Comparison of ENCODE assay signal across 17 mouse cellular contexts in genomic region chr17:84264305-84264704, GRCm38 (mm10).
A peak's percentile ranks its signal among the peaks of the same experiment; 100 is the strongest.
DNase-seq lines count a peak whose midpoint lies in the region; ATAC-seq and TF ChIP-seq lines count a peak whose summit lies in the region.
"Had no signal": no experiment of that assay in that cellular context is flagged by ENCODE, and none has a peak within 500 bp of the region (broad histone marks: within the 10 kb centered on the region; RNA-seq: fewer than 3 reads in every experiment).

No protein-coding gene starts in this region.

- 0 out of 2 replicates have a peak, but pooled peaks have one; percentile 12 for ATAC-seq in heart, embryonic 11.5 days (replicated peaks; ENCODE audit: insufficient number of reproducible peaks, low FRiP score, low TSS enrichment)
- no peak for ATAC-seq in lung, embryonic 14.5 days (ENCODE audit: insufficient read depth)
- no peak for ATAC-seq in embryonic facial prominence, embryonic 15.5 days (ENCODE audit: insufficient number of reproducible peaks, low FRiP score, low TSS enrichment, low read depth)
- no peak for ATAC-seq in stomach, embryonic 16.5 days (ENCODE audit: insufficient read depth, low FRiP score)
- no peak for ATAC-seq in CD4-positive, CD25-positive, alpha-beta regulatory T cell, adult 4 months
- ATAC-seq: forebrain, embryonic 15.5 days; inflammation-experienced regulatory T-cells, adult 6 months had no signal

- H3K9me3 ChIP-seq in heart, embryonic 11.5 days (replicated peaks; ENCODE audit: control insufficient read depth, low read length): no peaks in the 10 kb centered on the region
- no peaks in the 10 kb centered on the region for H3K9me3 ChIP-seq in lung, embryonic 14.5 days (ENCODE audit: low read depth, low read length)
- no peaks in the 10 kb centered on the region for H3K9me3 ChIP-seq in embryonic facial prominence, embryonic 15.5 days (replicated peaks)
- H3K9me3 ChIP-seq in stomach, embryonic 16.5 days (replicated peaks; ENCODE audit: control insufficient read depth, low read length): no peaks in the 10 kb centered on the region
- H3K9me3 ChIP-seq: forebrain, embryonic 15.5 days; megakaryocyte, embryonic 14.5 days; neural tube, embryonic 15.5 days had no signal

- TF ChIP-seq CTCF in lung, embryonic 14.5 days (IDR thresholded peaks at IDR 0.05; ENCODE audit: low read depth): no peak

- no peak for DNase-seq in heart, postnatal 14 days
- DNase-seq in lung, embryonic 14.5 days: no peak
- DNase-seq in lung, adult 18-20 months: no peak
- DNase-seq: cerebellum, adult 9-11 months; right cerebral cortex, postnatal 14 days; thymus, postnatal 36 days had no signal

- H3K4me1 ChIP-seq in heart, embryonic 11.5 days (ENCODE audit: control insufficient read depth, insufficient read depth, low read length): peaks cover 25% of the 10 kb centered on the region
- H3K4me1 ChIP-seq in lung, embryonic 14.5 days (ENCODE audit: insufficient read depth): peaks cover 21% of the 10 kb centered on the region
- peaks cover 36% of the 10 kb centered on the region for H3K4me1 ChIP-seq in embryonic facial prominence, embryonic 15.5 days
- peaks cover 57% of the 10 kb centered on the region for H3K4me1 ChIP-seq in stomach, embryonic 16.5 days (ENCODE audit: control insufficient read depth, insufficient read depth, low read length)

- H3K27me3 ChIP-seq in heart, embryonic 11.5 days (ENCODE audit: control insufficient read depth, insufficient read depth, low read length): no peaks in the 10 kb centered on the region
- no peaks in the 10 kb centered on the region for H3K27me3 ChIP-seq in lung, embryonic 14.5 days (ENCODE audit: insufficient read depth, low read length)
- no peaks in the 10 kb centered on the region for H3K27me3 ChIP-seq in embryonic facial prominence, embryonic 15.5 days
- no peaks in the 10 kb centered on the region for H3K27me3 ChIP-seq in stomach, embryonic 16.5 days (ENCODE audit: control insufficient read depth, insufficient read depth, low read length)
- H3K27me3 ChIP-seq: CH12.LX; forebrain, embryonic 15.5 days; megakaryocyte, embryonic 14.5 days; neural tube, embryonic 15.5 days had no signal

- intact Hi-C loops in heart, postnatal 14 days (cut with DNase I): no loop called here

- no peak overlapping the region for H3K9ac ChIP-seq in heart, embryonic 11.5 days (ENCODE audit: low read depth, low read length)
- no peak overlapping the region for H3K9ac ChIP-seq in lung, embryonic 14.5 days
- H3K9ac ChIP-seq in embryonic facial prominence, embryonic 15.5 days: no peak overlapping the region
- 0 out of 2 replicates have a peak overlapping the region, but pooled peaks have one; percentile 16 for H3K9ac ChIP-seq in stomach, embryonic 16.5 days (ENCODE audit: low read length)
- H3K9ac ChIP-seq: forebrain, embryonic 15.5 days; liver, embryonic 14.5 days; neural tube, embryonic 15.5 days had no signal

- H3K27ac ChIP-seq in heart, embryonic 11.5 days (ENCODE audit: low read depth, low read length): no peak overlapping the region
- peak overlapping the region; percentile 52; the same call in 1 of the 2 replicates for H3K27ac ChIP-seq in lung, embryonic 14.5 days (ENCODE audit: low read depth)
- H3K27ac ChIP-seq in embryonic facial prominence, embryonic 15.5 days (replicated peaks): peak overlapping the region; percentile 31; the same call in 1 of the 2 replicates
- H3K27ac ChIP-seq in stomach, embryonic 16.5 days (ENCODE audit: low read length): peak overlapping the region; percentile 54
- H3K27ac ChIP-seq: forebrain, embryonic 15.5 days; liver, embryonic 14.5 days; neural tube, embryonic 15.5 days had no signal

- no peak overlapping the region for H3K4me3 ChIP-seq in heart, embryonic 11.5 days (ENCODE audit: low read depth, low read length)
- no peak overlapping the region for H3K4me3 ChIP-seq in lung, embryonic 14.5 days (ENCODE audit: low read depth, low read length)
- no peak overlapping the region for H3K4me3 ChIP-seq in embryonic facial prominence, embryonic 15.5 days (replicated peaks)
- H3K4me3 ChIP-seq in stomach, embryonic 16.5 days (replicated peaks; ENCODE audit: low read length): no peak overlapping the region
- H3K4me3 ChIP-seq: forebrain, embryonic 15.5 days; left cerebral cortex, adult 2 months; megakaryocyte, embryonic 14.5 days; neural tube, embryonic 15.5 days had no signal

- 77% methylated on average over 6 of the region's 6 CpGs for WGBS in heart, embryonic 11.5 days (ENCODE audit: insufficient replicate concordance)
- 63% methylated on average over 6 of the region's 6 CpGs for WGBS in lung, embryonic 14.5 days
- WGBS in embryonic facial prominence, embryonic 15.5 days: 63% methylated on average over 6 of the region's 6 CpGs
- WGBS in stomach, embryonic 16.5 days: 61% methylated on average over 6 of the region's 6 CpGs

- H3K36me3 ChIP-seq in heart, embryonic 11.5 days (ENCODE audit: control insufficient read depth, insufficient read depth, low read length): no peaks in the 10 kb centered on the region
- no peaks in the 10 kb centered on the region for H3K36me3 ChIP-seq in lung, embryonic 14.5 days (ENCODE audit: insufficient read depth)
- H3K36me3 ChIP-seq in embryonic facial prominence, embryonic 15.5 days: no peaks in the 10 kb centered on the region
- H3K36me3 ChIP-seq in stomach, embryonic 16.5 days (ENCODE audit: control insufficient read depth, insufficient read depth, low read length): no peaks in the 10 kb centered on the region
- H3K36me3 ChIP-seq: forebrain, embryonic 15.5 days; neural tube, embryonic 15.5 days had no signal

- no peak overlapping the region for H3K4me2 ChIP-seq in heart, embryonic 11.5 days
- no peak overlapping the region for H3K4me2 ChIP-seq in lung, embryonic 14.5 days
- H3K4me2 ChIP-seq in embryonic facial prominence, embryonic 15.5 days (replicated peaks): no peak overlapping the region
- H3K4me2 ChIP-seq in stomach, embryonic 16.5 days (ENCODE audit: low read depth, low read length): no peak overlapping the region
- H3K4me2 ChIP-seq: forebrain, embryonic 15.5 days; neural tube, embryonic 15.5 days had no signal
